Mouse (Mus musculus) hindbrain, embryonic 16.5 days (tissue): ENCODE data around the gene Tent5b. TPM values are rescaled to one million over a fixed set of nuclear protein-coding genes. Genes with fewer than 3 reads are reported as not detected.

Experiments used
- ATAC-seq: fragments of 200-750 bp; cut with Nextera tagmentation; 2 replicates; pipeline ENCODE4 v1.8.0; 2017; ENCODE audit warnings: moderate TSS enrichment, moderate library complexity
- H3K27ac ChIP-seq: fragments of 300-500 bp; sonication (generic); 2 replicates; pipeline ENCODE4 v1.5.1; 2014; ENCODE audit warnings: low read depth, mild to moderate bottlenecking, control low read depth, low read length, moderate library complexity
- H3K27me3 ChIP-seq: fragments of 300-500 bp; sonication (generic); replicated peaks from 2 replicates; pipeline ENCODE4 v1.6.1; 2014; ENCODE audit warnings: low read length; ENCODE audit not compliant: control insufficient read depth, insufficient read depth
- H3K36me3 ChIP-seq: fragments of 300-500 bp; sonication (generic); 2 replicates; pipeline ENCODE4 v1.6.1; 2014; ENCODE audit warnings: mild to moderate bottlenecking, low read length, moderate library complexity, mixed read lengths; ENCODE audit not compliant: control insufficient read depth, insufficient read depth
- H3K4me1 ChIP-seq: fragments of 300-500 bp; sonication (generic); 2 replicates; pipeline ENCODE4 v1.6.1; 2014; ENCODE audit warnings: low read depth, low read length; ENCODE audit not compliant: control insufficient read depth, insufficient read depth
- H3K4me2 ChIP-seq: fragments of 300-500 bp; sonication (generic); 2 replicates; pipeline ENCODE4 v1.6.1; 2014; ENCODE audit warnings: mild to moderate bottlenecking, low read length, control low read depth, moderate library complexity
- H3K4me3 ChIP-seq: fragments of 300-500 bp; sonication (generic); 2 replicates; pipeline ENCODE4 v1.5.1; 2014; ENCODE audit warnings: mild to moderate bottlenecking, low read length, control low read depth, moderate library complexity
- H3K9ac ChIP-seq: fragments of 300-500 bp; sonication (generic); 2 replicates; pipeline ENCODE4 v1.6.1; 2014; ENCODE audit warnings: low read depth, mild to moderate bottlenecking, control low read depth, low read length, moderate library complexity
- H3K9me3 ChIP-seq: fragments of 300-500 bp; sonication (generic); 2 replicates; pipeline ENCODE4 v1.6.1; 2014; ENCODE audit warnings: mild to moderate bottlenecking, low read length, moderate library complexity; ENCODE audit not compliant: control insufficient read depth
- WGBS: fragments of 180-500 bp; shearing (Covaris S2); extraction: QIAGEN DNeasy Blood & Tissue Kit; methylation state at CpG from one replicate; pipeline ENCODE4 v1.1.7; 2014; 5-methylcytosine and 5-hydroxymethylcytosine counted together
- polyA plus RNA-seq: library from polyadenylated mRNA; unstranded; fragments of >200 nt; fragmentation: Nextera tagmentation; extraction: Ambion mirVana; gene quantifications from 2 replicates; pipeline ENCODE4 v1.2.1, GENCODE M21; 2015

Gene Tent5b
- polyA plus RNA-seq, 1 experiment from 2014 or later = 0.36 TPM

GRCm38 (mm10) chr4:133445727-133446126, 34.2 kb upstream of the Tent5b start:
- WGBS = 93% methylated on average over 5 of the region's 5 CpGs

DNA sequence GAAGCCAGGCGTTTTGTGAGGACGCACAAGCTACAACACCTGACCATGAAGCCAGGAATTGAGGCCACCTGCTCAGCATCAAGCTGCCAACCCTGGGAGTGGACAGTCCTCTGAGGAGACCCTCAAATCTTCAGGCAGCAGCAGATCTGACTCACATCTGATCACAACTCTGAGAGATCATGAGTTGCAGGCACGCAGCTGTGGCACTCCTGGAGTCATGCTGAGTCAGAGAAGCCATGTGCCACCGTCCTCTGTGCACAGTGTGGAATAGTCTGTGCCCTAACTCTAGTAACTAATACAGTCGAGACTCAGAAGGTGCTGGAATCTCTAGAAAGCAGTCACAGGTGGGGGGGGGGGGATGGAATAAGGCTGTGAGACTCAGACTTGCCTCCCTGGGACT, 32.6 kb upstream of the Tent5b start:
- no peaks in the 10 kb centered on the region for H3K9me3 ChIP-seq
- no peaks in the 10 kb centered on the region for H3K36me3 ChIP-seq
- peaks cover 5% of the 10 kb centered on the region for H3K4me1 ChIP-seq
- H3K27ac ChIP-seq = no peak overlapping the region
- no peak overlapping the region for H3K4me2 ChIP-seq
- 60% methylated on average over 5 of the region's 5 CpGs for WGBS
- ATAC-seq = no peak
- no peaks in the 10 kb centered on the region for H3K27me3 ChIP-seq
- H3K4me3 ChIP-seq = no peak overlapping the region
- no peak overlapping the region for H3K9ac ChIP-seq

More at GRCm38 (mm10) chr4:133445727-133446126, 34.2 kb upstream of the Tent5b start:
- Histone ChIP-seq H3K4me2 (no peak overlapping the region), H3K9me3 (no peaks in the 10 kb centered on the region), H3K36me3 (no peaks in the 10 kb centered on the region), H3K27me3 (no peaks in the 10 kb centered on the region), H3K4me1 (peaks cover 5% of the 10 kb centered on the region), H3K4me3 (no peak overlapping the region), H3K9ac (no peak overlapping the region), H3K27ac (no peak overlapping the region)
- no peak for ATAC-seq

- Histone ChIP-seq H3K4me3 (no peak overlapping the region), H3K4me2 (no peak overlapping the region), H3K9me3 (no peaks in the 10 kb centered on the region), H3K4me1 (peaks cover 5% of the 10 kb centered on the region), H3K27ac (no peak overlapping the region), H3K9ac (no peak overlapping the region), H3K27me3 (no peaks in the 10 kb centered on the region), H3K36me3 (no peaks in the 10 kb centered on the region)
- no peak for ATAC-seq
- 79% methylated on average over 11 of the region's 11 CpGs for WGBS
Measured at GRCm38 (mm10) chr4:133447967-133448366, 32.0 kb upstream of the Tent5b start.

DNA sequence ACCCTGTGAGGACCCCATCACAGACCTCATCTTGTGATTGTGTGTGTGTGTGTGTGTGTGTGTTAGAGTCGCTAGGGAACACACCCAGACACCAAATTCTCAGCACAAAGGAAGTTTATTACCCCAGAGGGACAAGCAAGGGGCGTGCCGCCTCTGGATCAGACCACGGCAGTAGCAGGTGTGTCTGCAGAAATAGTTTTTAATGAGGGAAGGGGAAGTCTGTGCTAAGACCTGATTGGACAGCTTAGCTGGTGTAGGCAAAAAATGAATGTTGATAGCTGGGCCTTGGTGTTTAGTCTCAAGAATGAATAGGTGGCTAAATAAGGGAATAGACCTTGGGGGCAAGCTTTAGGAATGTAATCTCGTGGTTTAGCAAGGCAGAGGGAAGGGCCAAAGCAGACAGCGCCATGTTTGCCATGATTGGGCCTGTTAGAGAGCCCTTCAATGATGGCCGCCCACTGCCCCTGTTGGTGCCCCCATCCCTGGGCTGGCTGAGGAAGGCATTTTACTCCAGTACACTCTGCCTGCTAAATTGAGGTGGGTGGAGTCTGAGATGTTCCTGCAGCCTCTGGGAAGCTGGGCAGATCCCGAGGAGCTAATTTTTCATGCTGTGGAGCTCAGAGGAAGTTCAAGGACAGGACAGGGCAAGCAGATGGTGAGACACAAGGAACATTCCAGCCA, 31.1 kb upstream of the Tent5b start:
- WGBS = 72% methylated on average over 8 of the region's 8 CpGs
- H3K27ac ChIP-seq = no peak overlapping the region
- H3K4me1 ChIP-seq = peaks cover 5% of the 10 kb centered on the region
- ATAC-seq = no peak
- H3K4me2 ChIP-seq = no peak overlapping the region
- H3K9ac ChIP-seq = no peak overlapping the region
- H3K27me3 ChIP-seq = no peaks in the 10 kb centered on the region
- no peaks in the 10 kb centered on the region for H3K36me3 ChIP-seq
- no peak overlapping the region for H3K4me3 ChIP-seq
- H3K9me3 ChIP-seq = no peaks in the 10 kb centered on the region

GRCm38 (mm10) chr4:133449726-133450125, 30.2 kb upstream of the Tent5b start:
- H3K4me2 ChIP-seq = peak overlapping the region; percentile 28
- WGBS = 15% methylated on average over 13 of the region's 13 CpGs

DNA sequence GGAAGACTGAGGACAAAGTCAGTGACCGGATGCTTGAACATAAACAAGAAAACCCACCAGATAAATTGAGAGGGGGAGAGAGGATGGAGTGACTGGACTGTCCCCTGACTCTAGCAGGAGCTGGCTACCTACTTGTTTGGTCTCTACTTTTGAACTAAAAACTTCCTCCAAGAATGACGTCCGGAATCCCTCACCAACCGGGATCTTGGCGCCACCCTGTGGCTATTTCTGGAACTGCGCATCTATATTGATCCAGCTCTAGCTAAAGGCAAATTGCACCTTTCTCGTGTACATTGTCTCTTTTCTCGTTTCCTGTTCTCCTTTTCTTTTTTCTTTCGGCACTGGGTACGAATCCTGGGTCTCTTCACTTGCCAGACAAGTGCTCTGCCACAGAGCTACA, 28.4 kb upstream of the Tent5b start:
- H3K9me3 ChIP-seq = no peaks in the 10 kb centered on the region
- no peak overlapping the region for H3K27ac ChIP-seq
- no peak overlapping the region for H3K9ac ChIP-seq
- H3K4me1 ChIP-seq = peaks cover 5% of the 10 kb centered on the region
- no peak for ATAC-seq
- no peaks in the 10 kb centered on the region for H3K27me3 ChIP-seq
- H3K4me2 ChIP-seq = no peak overlapping the region
- H3K4me3 ChIP-seq = no peak overlapping the region
- 8% methylated on average over 10 of the region's 10 CpGs for WGBS
- no peaks in the 10 kb centered on the region for H3K36me3 ChIP-seq

More at GRCm38 (mm10) chr4:133449726-133450125, 30.2 kb upstream of the Tent5b start:
- no peak for ATAC-seq
- Histone ChIP-seq H3K27ac (no peak overlapping the region), H3K36me3 (no peaks in the 10 kb centered on the region), H3K9me3 (no peaks in the 10 kb centered on the region), H3K27me3 (no peaks in the 10 kb centered on the region), H3K4me1 (peaks cover 5% of the 10 kb centered on the region), H3K9ac (no peak overlapping the region), H3K4me3 (no peak overlapping the region)

DNA sequence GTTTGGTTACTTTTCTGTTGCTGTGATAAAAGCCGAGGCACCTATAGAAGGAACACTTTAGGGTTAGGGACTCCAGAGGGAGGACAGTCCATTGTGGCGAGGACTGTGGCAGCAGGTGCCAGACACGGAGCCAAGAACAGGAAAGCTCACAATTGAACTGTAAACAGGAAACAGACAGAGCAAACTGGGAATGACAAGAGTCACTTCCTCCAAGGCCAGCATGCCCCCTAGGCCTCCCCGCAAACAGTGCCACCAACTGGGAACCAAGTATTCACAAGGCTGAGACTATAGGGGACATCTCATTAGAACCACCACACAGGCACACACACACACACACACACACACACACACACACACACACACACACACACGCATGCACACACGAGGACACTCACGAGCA, 27.5 kb upstream of the Tent5b start:
- no peaks in the 10 kb centered on the region for H3K36me3 ChIP-seq
- H3K9me3 ChIP-seq = no peaks in the 10 kb centered on the region
- no peak overlapping the region for H3K9ac ChIP-seq
- no peak for ATAC-seq
- H3K4me3 ChIP-seq = no peak overlapping the region
- H3K4me2 ChIP-seq = no peak overlapping the region
- H3K4me1 ChIP-seq = peaks cover 5% of the 10 kb centered on the region
- no peak overlapping the region for H3K27ac ChIP-seq
- 75% methylated on average over 7 of the region's 7 CpGs for WGBS
- H3K27me3 ChIP-seq = no peaks in the 10 kb centered on the region

GRCm38 (mm10) chr4:133458044-133458443, 21.9 kb upstream of the Tent5b start:
- ATAC-seq = no peak
- H3K4me2 ChIP-seq = no peak overlapping the region
- WGBS = 76% methylated on average over 3 of the region's 3 CpGs
- H3K27me3 ChIP-seq = no peaks in the 10 kb centered on the region
- no peak overlapping the region for H3K27ac ChIP-seq
- H3K4me1 ChIP-seq = no peaks in the 10 kb centered on the region
- no peak overlapping the region for H3K9ac ChIP-seq
- H3K36me3 ChIP-seq = no peaks in the 10 kb centered on the region
- no peak overlapping the region for H3K4me3 ChIP-seq
- H3K9me3 ChIP-seq = no peaks in the 10 kb centered on the region

DNA sequence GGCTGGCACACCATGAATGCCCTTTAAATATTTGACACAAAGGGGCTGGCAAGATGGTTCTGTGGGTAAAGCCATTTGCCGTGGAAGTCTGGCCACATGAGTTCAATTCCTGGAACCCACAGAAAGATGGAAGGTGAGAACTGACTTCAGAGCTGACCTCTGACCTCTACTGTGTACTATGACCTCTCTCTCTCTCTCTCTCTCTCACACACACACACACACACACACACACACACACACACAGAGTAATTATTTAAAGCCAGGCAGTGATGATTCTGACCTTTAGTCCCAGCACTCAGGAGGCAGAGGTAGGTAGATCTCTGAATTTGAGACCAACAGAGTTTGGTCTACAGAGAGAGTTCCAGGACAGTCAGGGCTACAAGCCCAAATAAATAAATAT, 19.9 kb upstream of the Tent5b start:
- H3K9ac ChIP-seq = no peak overlapping the region

More for the DNA sequence above, 19.9 kb upstream of the Tent5b start:
- Histone ChIP-seq H3K4me1 (no peaks in the 10 kb centered on the region), H3K4me2 (no peak overlapping the region), H3K27ac (no peak overlapping the region), H3K4me3 (no peak overlapping the region), H3K27me3 (no peaks in the 10 kb centered on the region), H3K36me3 (no peaks in the 10 kb centered on the region), H3K9me3 (no peaks in the 10 kb centered on the region)
- ATAC-seq = no peak
- 80% methylated on average over 1 of the region's 1 CpGs for WGBS
